Mouse (Mus musculus) MEL (cell line): ENCODE results near the gene Rps3a1. TPM values are rescaled to one million over a fixed set of nuclear protein-coding genes. Genes with fewer than 3 reads are reported as not detected.
A peak's percentile ranks its signal among the peaks of the same experiment; 100 is the strongest.

Experiments
- DNase-seq: peaks from one replicate; pipeline ENCODE4 v3.0.0; 2011; ENCODE audit warnings: low read depth, low spot score
- H3K27ac ChIP-seq: 2 replicates; pipeline ENCODE4 v1.5.1; 2012; ENCODE audit warnings: low read depth, mild to moderate bottlenecking, control low read depth, low read length, moderate library complexity; ENCODE audit not compliant: control insufficient read depth
- H3K27me3 ChIP-seq, 2 experiments: fragments of 150-350 bp in 1 of 2; sonication (generic) in 1 of 2; 2 replicates each; pipeline ENCODE4 v1.6.1; 2012; ENCODE audit warnings: low read length in 2 of 2, mild to moderate bottlenecking in 2 of 2, improper control_type of control experiment in 1 of 2, moderate library complexity in 1 of 2; ENCODE audit not compliant: insufficient read depth in 2 of 2, control insufficient read depth in 1 of 2
- H3K36me3 ChIP-seq, 2 experiments: 2 replicates each; pipeline ENCODE4 v1.6.1; 2012 to 2014; ENCODE audit warnings: low read length in 2 of 2, improper control_type of control experiment in 1 of 2, inconsistent platforms in 1 of 2, mild to moderate bottlenecking in 1 of 2; ENCODE audit not compliant: insufficient read depth in 2 of 2, control insufficient read depth in 1 of 2
- H3K4me1 ChIP-seq, 2 experiments: fragments of 150-350 bp in 1 of 2; sonication (generic) in 1 of 2; 2 replicates each; pipeline ENCODE4 v1.6.1; 2012; ENCODE audit warnings: low read length in 2 of 2, improper control_type of control experiment in 1 of 2, mild to moderate bottlenecking in 1 of 2; ENCODE audit not compliant: insufficient read depth in 2 of 2, control insufficient read depth in 1 of 2
- H3K4me3 ChIP-seq, 2 experiments: fragments of 150-350 bp in 1 of 2; sonication (generic) in 1 of 2; 2 replicates each; pipeline ENCODE4 v1.5.1; 2012; ENCODE audit warnings: low read depth in 2 of 2, low read length in 2 of 2, mild to moderate bottlenecking in 2 of 2, moderate library complexity in 2 of 2, control low read depth in 1 of 2, improper control_type of control experiment in 1 of 2; ENCODE audit not compliant: control insufficient read depth in 1 of 2, insufficient read depth in 1 of 2
- H3K79me2 ChIP-seq: 2 replicates; pipeline ENCODE4 v1.6.1; 2012; ENCODE audit warnings: mild to moderate bottlenecking, low read length, moderate library complexity; ENCODE audit not compliant: control insufficient read depth, poor library complexity, insufficient read depth
- H3K9ac ChIP-seq: 2 replicates; pipeline ENCODE4 v1.6.1; 2012; ENCODE audit warnings: low read depth, mild to moderate bottlenecking, control low read depth, low read length, moderate library complexity; ENCODE audit not compliant: control insufficient read depth, poor library complexity, severe bottlenecking
- H3K9me3 ChIP-seq: fragments of 150-350 bp; sonication (generic); replicated peaks from 2 replicates; pipeline ENCODE4 v1.6.1; 2012; ENCODE audit warnings: mild to moderate bottlenecking, low read length, improper control_type of control experiment, moderate library complexity; ENCODE audit not compliant: insufficient read depth
- BHLHE40 ChIP-seq: IDR thresholded peaks from 2 replicates; pipeline ENCODE4 v1.6.1; 2012; ENCODE audit warnings: low read depth, mild to moderate bottlenecking, inconsistent platforms, low read length, improper control_type of control experiment, borderline replicate concordance
- CHD1 ChIP-seq: IDR thresholded peaks from 2 replicates; pipeline ENCODE4 v1.6.1; 2012; ENCODE audit warnings: low read depth, mild to moderate bottlenecking, inconsistent platforms, low read length, improper control_type of control experiment
- CHD2 ChIP-seq: IDR thresholded peaks from 2 replicates; pipeline ENCODE4 v1.6.1; 2011; ENCODE audit warnings: low read length, improper control_type of control experiment
- CTCF ChIP-seq, 3 experiments: IDR thresholded peaks in 2 of 3; conservative IDR thresholded peaks in 1 of 3; 2 replicates each; pipeline ENCODE4 v1.5.1; 2011 to 2012; ENCODE audit warnings: low read length in 3 of 3, low read depth in 2 of 3, mild to moderate bottlenecking in 2 of 3, improper control_type of control experiment in 1 of 3, inconsistent platforms in 1 of 3, mixed read lengths in 1 of 3, moderate library complexity in 1 of 3; ENCODE audit not compliant: control insufficient read depth in 1 of 3, insufficient read depth in 1 of 3, poor library complexity in 1 of 3, severe bottlenecking in 1 of 3
- E2F4 ChIP-seq: IDR thresholded peaks from 2 replicates; pipeline ENCODE4 v1.6.1; 2011; ENCODE audit warnings: low read depth, low read length, improper control_type of control experiment, borderline replicate concordance
- ELF1 ChIP-seq: IDR thresholded peaks from 2 replicates; pipeline ENCODE4 v1.6.1; 2014; ENCODE audit warnings: low read depth, mild to moderate bottlenecking, inconsistent platforms, low read length, improper control_type of control experiment, moderate library complexity
- EP300 ChIP-seq, 2 experiments: IDR thresholded peaks; 2 replicates each; pipeline ENCODE4 v1.6.1; 2011; ENCODE audit warnings: improper control_type of control experiment in 2 of 2, low read length in 2 of 2, low read depth in 1 of 2, mild to moderate bottlenecking in 1 of 2
- ETS1 ChIP-seq: IDR thresholded peaks from 2 replicates; pipeline ENCODE4 v1.6.1; 2012; ENCODE audit warnings: low read depth, mild to moderate bottlenecking, inconsistent platforms, low read length, improper control_type of control experiment, moderate library complexity
- GABPA ChIP-seq: IDR thresholded peaks from 2 replicates; pipeline ENCODE4 v1.6.1; 2012; ENCODE audit warnings: low read depth, mild to moderate bottlenecking, inconsistent platforms, low read length, improper control_type of control experiment, moderate library complexity
- GATA1 ChIP-seq: IDR thresholded peaks from 2 replicates; pipeline ENCODE4 v1.6.1; 2011; ENCODE audit warnings: low read depth, low read length, improper control_type of control experiment
- HCFC1 ChIP-seq: IDR thresholded peaks from 2 replicates; pipeline ENCODE4 v1.6.1; 2012; ENCODE audit warnings: low read depth, mild to moderate bottlenecking, inconsistent platforms, low read length, improper control_type of control experiment, moderate library complexity
- JUND ChIP-seq: IDR thresholded peaks from 2 replicates; pipeline ENCODE4 v1.6.1; 2011; ENCODE audit warnings: low read depth, mild to moderate bottlenecking, improper control_type of control experiment, low read length
- KAT2A ChIP-seq: conservative IDR thresholded peaks from 2 replicates; pipeline ENCODE4 v1.6.1; 2012; ENCODE audit warnings: low read depth, low read length, improper control_type of control experiment, inconsistent platforms
- MAFK ChIP-seq: IDR thresholded peaks from 2 replicates; pipeline ENCODE4 v1.6.1; 2011; ENCODE audit warnings: low read depth, mild to moderate bottlenecking, low read length, improper control_type of control experiment, borderline replicate concordance
- MAX ChIP-seq: IDR thresholded peaks from 2 replicates; pipeline ENCODE4 v1.6.1; 2011; ENCODE audit warnings: low read length, improper control_type of control experiment
- MAZ ChIP-seq: IDR thresholded peaks from 2 replicates; pipeline ENCODE4 v1.6.1; 2012; ENCODE audit warnings: low read depth, mild to moderate bottlenecking, inconsistent platforms, low read length, improper control_type of control experiment
- MEF2A ChIP-seq: IDR thresholded peaks from 2 replicates; pipeline ENCODE4 v1.6.1; 2014; ENCODE audit warnings: low read depth, mild to moderate bottlenecking, inconsistent platforms, low read length, improper control_type of control experiment; ENCODE audit not compliant: poor library complexity, insufficient replicate concordance, severe bottlenecking; ENCODE audit errors: extremely low read depth
- MXI1 ChIP-seq: IDR thresholded peaks from 2 replicates; pipeline ENCODE4 v1.6.1; 2011; ENCODE audit warnings: mild to moderate bottlenecking, low read depth, low read length, improper control_type of control experiment
- MYB ChIP-seq: IDR thresholded peaks from 2 replicates; pipeline ENCODE4 v1.6.1; 2011; ENCODE audit warnings: mild to moderate bottlenecking, low read depth, low read length, improper control_type of control experiment
- MYC ChIP-seq: IDR thresholded peaks from 2 replicates; pipeline ENCODE4 v1.6.1; 2011; ENCODE audit warnings: low read depth, mild to moderate bottlenecking, low read length, improper control_type of control experiment, moderate library complexity
- NELFE ChIP-seq: IDR thresholded peaks from 2 replicates; pipeline ENCODE4 v1.6.1; 2011; ENCODE audit warnings: low read depth, low read length, improper control_type of control experiment
- NRF1 ChIP-seq: IDR thresholded peaks from 2 replicates; pipeline ENCODE4 v1.6.1; 2014; ENCODE audit warnings: low read depth, mild to moderate bottlenecking, inconsistent platforms, low read length, improper control_type of control experiment, moderate library complexity; ENCODE audit not compliant: poor library complexity, insufficient read depth, severe bottlenecking
- POLR2A ChIP-seq, 2 experiments: IDR thresholded peaks; 2 replicates each; pipeline ENCODE4 v1.6.1; 2011 to 2012; ENCODE audit warnings: low read length in 2 of 2, mild to moderate bottlenecking in 2 of 2, control low read depth in 1 of 2, improper control_type of control experiment in 1 of 2, low read depth in 1 of 2, moderate library complexity in 1 of 2; ENCODE audit not compliant: control insufficient read depth in 1 of 2, insufficient read depth in 1 of 2, poor library complexity in 1 of 2
- POLR2AphosphoS2 ChIP-seq: IDR thresholded peaks from 2 replicates; pipeline ENCODE4 v1.6.1; 2011; ENCODE audit warnings: low read length, improper control_type of control experiment
- POLR2AphosphoS5 ChIP-seq: IDR thresholded peaks from 2 replicates; pipeline ENCODE4 v1.6.1; 2012; ENCODE audit warnings: low read depth, borderline replicate concordance, mild to moderate bottlenecking, inconsistent platforms, low read length, moderate library complexity, mixed read lengths
- RAD21 ChIP-seq: IDR thresholded peaks from 2 replicates; pipeline ENCODE4 v1.6.1; 2011; ENCODE audit warnings: mild to moderate bottlenecking, low read depth, low read length, improper control_type of control experiment
- RCOR1 ChIP-seq: IDR thresholded peaks from 2 replicates; pipeline ENCODE4 v1.6.1; 2012; ENCODE audit warnings: low read depth, mild to moderate bottlenecking, inconsistent platforms, low read length, improper control_type of control experiment
- SIN3A ChIP-seq: IDR thresholded peaks from 2 replicates; pipeline ENCODE4 v1.6.1; 2012; ENCODE audit warnings: low read length, improper control_type of control experiment, inconsistent platforms
- SMC3 ChIP-seq: IDR thresholded peaks from 2 replicates; pipeline ENCODE4 v1.6.1; 2011; ENCODE audit warnings: low read depth, low read length, improper control_type of control experiment
- TAL1 ChIP-seq: IDR thresholded peaks from 2 replicates; pipeline ENCODE4 v1.6.1; 2012; ENCODE audit warnings: mild to moderate bottlenecking, inconsistent platforms, low read length, moderate library complexity, mixed read lengths
- TBP ChIP-seq: IDR thresholded peaks from 2 replicates; pipeline ENCODE4 v1.8.0; 2011; ENCODE audit warnings: low read depth, low read length, improper control_type of control experiment
- TCF12 ChIP-seq: IDR thresholded peaks from 2 replicates; pipeline ENCODE4 v1.6.1; 2014; ENCODE audit warnings: low read depth, mild to moderate bottlenecking, inconsistent platforms, low read length, improper control_type of control experiment, moderate library complexity
- UBTF ChIP-seq: IDR thresholded peaks from 2 replicates; pipeline ENCODE4 v1.6.1; 2012; ENCODE audit warnings: low read depth, mild to moderate bottlenecking, inconsistent platforms, low read length, improper control_type of control experiment, moderate library complexity, borderline replicate concordance; ENCODE audit not compliant: insufficient read depth
- USF1 ChIP-seq: IDR thresholded peaks from 2 replicates; pipeline ENCODE4 v1.6.1; 2014; ENCODE audit warnings: low read depth, mild to moderate bottlenecking, inconsistent platforms, low read length, improper control_type of control experiment, moderate library complexity
- USF2 ChIP-seq, 2 experiments: IDR thresholded peaks; 2 replicates each; pipeline ENCODE4 v1.6.1; 2011 to 2012; ENCODE audit warnings: improper control_type of control experiment in 2 of 2, low read length in 2 of 2, borderline replicate concordance in 1 of 2, inconsistent platforms in 1 of 2, low read depth in 1 of 2, mild to moderate bottlenecking in 1 of 2; ENCODE audit not compliant: insufficient read depth in 1 of 2
- ZC3H11A ChIP-seq: IDR thresholded peaks from 2 replicates; pipeline ENCODE4 v1.6.1; 2012; ENCODE audit warnings: low read depth, mild to moderate bottlenecking, inconsistent platforms, low read length, improper control_type of control experiment
- ZKSCAN1 ChIP-seq: IDR thresholded peaks from 2 replicates; pipeline ENCODE4 v1.6.1; 2012; ENCODE audit warnings: low read depth, mild to moderate bottlenecking, inconsistent platforms, low read length, improper control_type of control experiment, moderate library complexity
- ZMIZ1 ChIP-seq: IDR thresholded peaks from 2 replicates; pipeline ENCODE4 v1.6.1; 2012; ENCODE audit warnings: low read depth, mild to moderate bottlenecking, inconsistent platforms, low read length, improper control_type of control experiment, moderate library complexity
- ZNF384 ChIP-seq: IDR thresholded peaks from 2 replicates; pipeline ENCODE4 v1.6.1; 2012; ENCODE audit warnings: low read depth, mild to moderate bottlenecking, inconsistent platforms, low read length, improper control_type of control experiment
- polyA plus RNA-seq, 2 experiments: library from polyadenylated mRNA; stranded (reverse) in 1 of 2; unstranded in 1 of 2; fragments of >175 nt in 1 of 2; fragments of >200 nt in 1 of 2; gene quantifications; 2 replicates each; pipeline versions ENCODE4 v1.2.1 to v1.2.4; 2012; ENCODE audit warnings: low replicate concordance in 2 of 2, low read depth in 1 of 2; ENCODE audit not compliant: insufficient read length in 2 of 2, insufficient read depth in 1 of 2, missing spikeins in 1 of 2
- total RNA-seq: library from RNA; depleted of rRNA; stranded (reverse); fragments of 300-350 nt; gene quantifications from 2 replicates; pipeline ENCODE4 v1.2.3, GENCODE M21; 2012

Rps3a1 gene
- total and polyA plus RNA-seq, 3 experiments = 1,198 to 2,507 TPM; not detected in 1

DNA sequence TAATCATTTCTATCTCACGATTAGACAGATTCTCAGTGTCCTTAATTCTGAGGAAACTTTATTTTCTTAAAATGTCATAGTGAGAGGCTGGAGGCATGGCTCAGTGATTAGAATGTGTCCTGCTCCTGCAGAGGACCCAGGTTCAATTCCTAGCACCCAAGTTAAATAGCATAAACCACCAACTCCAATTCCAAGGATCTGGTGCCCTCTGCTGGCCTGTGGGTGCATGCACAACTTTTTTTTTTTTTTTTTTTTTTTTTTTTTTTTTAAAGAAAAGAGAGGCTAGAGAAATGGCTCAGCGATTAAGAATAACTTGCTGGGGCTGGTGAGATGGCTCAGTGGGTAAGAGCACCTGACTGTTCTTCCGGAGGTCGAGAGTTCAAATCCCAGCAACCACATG, 25.6 kb downstream of the Rps3a1 start:
- Histone ChIP-seq H3K4me3 (no peak overlapping the region), H3K9ac (no peak overlapping the region), H3K27me3 (no peaks in the 10 kb centered on the region), H3K79me2 (no peaks in the 10 kb centered on the region), H3K9me3 (no peaks in the 10 kb centered on the region), H3K36me3 (no peaks in the 10 kb centered on the region), H3K4me1 (no peaks in the 10 kb centered on the region), H3K27ac (no peak overlapping the region)
- no peak for TF ChIP-seq ZMIZ1
- peak; percentile 56 for TF ChIP-seq SMC3
- no peak for TF ChIP-seq USF2 (IDR thresholded peaks at IDR 0.05; ENCODE audit: borderline replicate concordance in 1 of 2, insufficient read depth in 1 of 2, low read depth in 1 of 2, low read length in 2 of 2)
- no peak for TF ChIP-seq E2F4
- TF ChIP-seq MEF2A = no peak
- TF ChIP-seq TAL1 = no peak
- no peak for TF ChIP-seq CHD1
- TF ChIP-seq NELFE = no peak
- TF ChIP-seq MYB = no peak
- no peak for TF ChIP-seq POLR2AphosphoS5
- TF ChIP-seq POLR2A (IDR thresholded peaks at IDR 0.05; ENCODE audit: control insufficient read depth in 1 of 2, insufficient read depth in 1 of 2, low read depth in 1 of 2, low read length in 2 of 2, poor library complexity in 1 of 2) = no peak
- no peak for TF ChIP-seq MAX
- no peak for TF ChIP-seq ETS1
- TF ChIP-seq HCFC1 = no peak
- TF ChIP-seq KAT2A = no peak
- no peak for TF ChIP-seq ELF1
- no peak for TF ChIP-seq TCF12
- no peak for TF ChIP-seq MXI1
- TF ChIP-seq TBP = peak; percentile 43; the same call in 1 of the 2 replicates
- no peak for TF ChIP-seq MAZ
- no peak for TF ChIP-seq EP300 (IDR thresholded peaks at IDR 0.05; ENCODE audit: low read depth in 1 of 2, low read length in 2 of 2)
- TF ChIP-seq MYC = no peak
- peak; percentile 84 for TF ChIP-seq RAD21
- no peak for TF ChIP-seq RCOR1
- no peak for TF ChIP-seq POLR2AphosphoS2
- TF ChIP-seq UBTF = no peak
- peak; percentile 98 for TF ChIP-seq ZNF384
- TF ChIP-seq BHLHE40 = no peak
- peak; percentile 25; the same call in 1 of the 2 replicates for TF ChIP-seq JUND
- TF ChIP-seq ZKSCAN1 = no peak; the same call in 1 of the 2 replicates
- TF ChIP-seq CTCF (IDR thresholded peaks at IDR 0.05 in 2 of 3, conservative IDR thresholded peaks at IDR 0.05 in 1 of 3; ENCODE audit: control insufficient read depth in 1 of 3, insufficient read depth in 1 of 3, low read depth in 2 of 3, low read length in 3 of 3, poor library complexity in 1 of 3, severe bottlenecking in 1 of 3) = peak; percentile 46 to 68 (median 67)
- no peak for TF ChIP-seq USF1
- no peak for TF ChIP-seq GABPA
- no peak for TF ChIP-seq GATA1
- TF ChIP-seq MAFK = no peak
- no peak for TF ChIP-seq SIN3A
- peak; percentile 70 for TF ChIP-seq ZC3H11A
- TF ChIP-seq CHD2 = no peak
- no peak for TF ChIP-seq NRF1
- DNase-seq = peak; percentile 48
